Mouse (Mus musculus): ENCODE data around the gene Bcl2l1. TPM values are rescaled to one million over a fixed set of nuclear protein-coding genes. Genes with fewer than 3 reads are reported as not detected.
A peak's percentile ranks its signal among the peaks of the same experiment; 100 is the strongest.

The Bcl2l1 gene
- polyA plus RNA-seq, 1 experiment from 2014 or later = 75.7 TPM

- Histone ChIP-seq H3K9ac (no peak overlapping the region), H3K27me3 (replicated peaks) (no peaks in the 10 kb centered on the region), H3K4me2 (no peak overlapping the region), H3K4me1 (peaks cover 23% of the 10 kb centered on the region), H3K4me3 (replicated peaks) (no peak overlapping the region), H3K27ac (no peak overlapping the region), H3K36me3 (peaks cover 20% of the 10 kb centered on the region; the same call in 1 of the 2 replicates), H3K9me3 (no peaks in the 10 kb centered on the region)
- ATAC-seq (ENCODE audit: insufficient read depth, low FRiP score, low read depth) = no peak
- WGBS = 90% methylated on average over 3 of the region's 3 CpGs
These were observed 50.4 kb downstream of the Bcl2l1 start for GRCm38 (mm10) chr2:152781031-152781711.

DNA sequence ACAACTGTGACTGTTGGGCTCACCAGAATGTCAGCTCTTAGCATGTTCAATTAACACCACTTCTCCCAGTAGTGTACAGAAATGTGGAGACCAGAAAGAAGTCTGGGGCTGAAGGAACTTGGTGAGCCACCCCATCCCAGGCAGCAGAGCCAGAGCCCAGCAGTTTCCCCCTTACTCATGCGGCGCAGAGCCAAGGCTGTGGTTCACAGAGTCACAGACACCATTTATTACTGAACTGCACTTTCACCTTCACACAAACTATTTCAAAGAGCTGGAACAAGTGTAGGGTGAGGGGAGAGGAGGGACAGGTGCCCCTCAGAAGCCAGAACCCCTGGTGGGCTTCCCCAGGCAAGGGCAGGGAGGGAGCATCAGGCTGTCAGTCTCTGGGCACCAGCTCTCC, 51.1 kb downstream of the Bcl2l1 start:
- WGBS = 80% methylated on average over 2 of the region's 2 CpGs
- ATAC-seq (ENCODE audit: insufficient read depth, low FRiP score, low read depth) = no peak
- H3K4me1 ChIP-seq = peaks cover 16% of the 10 kb centered on the region; the same call in 1 of the 2 replicates
- no peak overlapping the region for H3K4me3 ChIP-seq (replicated peaks)
- no peaks in the 10 kb centered on the region for H3K27me3 ChIP-seq (replicated peaks)
- no peak overlapping the region for H3K4me2 ChIP-seq
- H3K27ac ChIP-seq = no peak overlapping the region
- H3K9me3 ChIP-seq = no peaks in the 10 kb centered on the region
- H3K9ac ChIP-seq = no peak overlapping the region
- H3K36me3 ChIP-seq = peaks cover 20% of the 10 kb centered on the region; the same call in 1 of the 2 replicates

DNA sequence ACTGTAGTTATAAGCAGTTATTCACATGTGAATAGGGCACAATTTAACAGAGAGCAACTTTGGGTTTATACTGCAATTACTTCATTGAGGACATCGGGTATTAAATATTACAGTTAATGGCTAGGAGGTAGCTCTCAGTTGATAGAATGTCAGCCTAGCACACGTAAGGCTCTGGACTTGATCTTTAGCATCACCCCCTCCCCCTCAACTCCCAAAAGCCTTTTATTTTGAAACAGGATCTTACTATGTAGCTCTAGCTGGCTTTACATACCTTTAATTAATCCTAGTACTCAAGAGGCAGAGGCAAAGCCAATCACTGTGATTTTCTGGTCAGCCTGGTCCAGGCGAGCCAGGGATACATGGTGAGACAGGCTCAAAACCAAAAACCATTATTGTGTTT, 54.4 kb downstream of the Bcl2l1 start:
- Histone ChIP-seq H3K36me3 (peaks cover 19% of the 10 kb centered on the region; the same call in 1 of the 2 replicates), H3K27me3 (replicated peaks) (no peaks in the 10 kb centered on the region), H3K9ac (no peak overlapping the region), H3K27ac (no peak overlapping the region), H3K4me1 (peaks cover 6% of the 10 kb centered on the region; the same call in 1 of the 2 replicates), H3K4me3 (replicated peaks) (no peak overlapping the region), H3K4me2 (no peak overlapping the region), H3K9me3 (no peaks in the 10 kb centered on the region)
- ATAC-seq (ENCODE audit: insufficient read depth, low FRiP score, low read depth) = no peak
- WGBS = 87% methylated on average over 3 of the region's 3 CpGs

DNA sequence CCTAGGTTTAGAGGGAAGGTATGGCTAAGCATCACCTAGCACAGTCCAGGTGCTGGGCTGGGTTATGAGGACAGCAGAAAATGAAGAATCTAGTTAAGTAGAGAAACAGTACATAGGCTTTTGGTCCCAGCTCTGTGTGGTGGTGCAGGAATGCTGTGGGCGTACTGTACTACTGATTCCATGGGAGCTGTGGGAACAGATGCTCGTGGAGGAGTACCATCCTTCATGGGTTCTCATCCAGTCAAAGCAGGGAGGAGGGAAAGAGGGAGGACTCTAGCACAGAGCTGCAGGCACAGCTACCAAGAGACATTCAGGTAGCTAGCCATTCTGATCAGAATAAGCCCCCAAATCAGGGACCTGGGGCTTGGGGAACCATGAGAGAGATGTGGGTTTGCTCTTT, 55.1 kb downstream of the Bcl2l1 start:
- H3K9ac ChIP-seq = no peak overlapping the region
- no peak overlapping the region for H3K27ac ChIP-seq
- peaks cover 5% of the 10 kb centered on the region; the same call in 1 of the 2 replicates for H3K4me1 ChIP-seq
- peaks cover 14% of the 10 kb centered on the region; the same call in 1 of the 2 replicates for H3K36me3 ChIP-seq
- H3K9me3 ChIP-seq = no peaks in the 10 kb centered on the region
- no peak for ATAC-seq (ENCODE audit: insufficient read depth, low FRiP score, low read depth)
- H3K4me2 ChIP-seq = no peak overlapping the region
- H3K4me3 ChIP-seq (replicated peaks) = no peak overlapping the region
- H3K27me3 ChIP-seq (replicated peaks) = no peaks in the 10 kb centered on the region
- 80% methylated on average over 2 of the region's 2 CpGs for whole genome bisulfite sequencing

DNA sequence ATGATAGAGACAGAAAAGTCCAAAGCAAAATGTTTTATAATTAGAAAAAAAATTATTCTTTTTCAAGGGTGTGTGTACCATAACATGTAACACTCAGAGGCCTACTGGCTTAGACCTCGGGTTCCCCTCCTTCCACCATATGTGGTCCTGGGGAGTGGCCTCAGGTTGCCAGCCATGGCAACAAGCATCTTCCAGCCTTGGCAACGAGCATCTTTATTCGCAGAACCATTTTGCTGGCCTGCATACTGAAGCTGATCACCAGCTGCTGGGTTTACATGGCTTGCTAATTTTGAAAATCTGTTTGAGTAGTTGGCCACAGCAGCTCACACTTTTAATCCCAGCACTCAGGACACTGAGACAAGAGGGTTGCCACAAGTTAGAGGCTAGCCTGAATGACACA, 55.5 kb downstream of the Bcl2l1 start:
- Histone ChIP-seq H3K9ac (no peak overlapping the region), H3K36me3 (peaks cover 11% of the 10 kb centered on the region; the same call in 1 of the 2 replicates), H3K27ac (no peak overlapping the region), H3K27me3 (replicated peaks) (no peaks in the 10 kb centered on the region), H3K9me3 (no peaks in the 10 kb centered on the region), H3K4me1 (peaks cover 1% of the 10 kb centered on the region; the same call in 1 of the 2 replicates), H3K4me3 (replicated peaks) (no peak overlapping the region), H3K4me2 (no peak overlapping the region)
- ATAC-seq (ENCODE audit: insufficient read depth, low FRiP score, low read depth) = no peak
- 87% methylated on average over 3 of the region's 3 CpGs for WGBS

GRCm38 (mm10) chr2:152775357-152775756, 56.2 kb downstream of the Bcl2l1 start:
- Histone ChIP-seq H3K9ac (no peak overlapping the region), H3K4me1 (no peaks in the 10 kb centered on the region), H3K27ac (no peak overlapping the region), H3K27me3 (replicated peaks) (no peaks in the 10 kb centered on the region), H3K4me2 (no peak overlapping the region), H3K9me3 (no peaks in the 10 kb centered on the region), H3K4me3 (replicated peaks) (no peak overlapping the region), H3K36me3 (peaks cover 5% of the 10 kb centered on the region; the same call in 1 of the 2 replicates)
- no peak for ATAC-seq (ENCODE audit: insufficient read depth, low FRiP score, low read depth)
- WGBS = 71% methylated on average over 4 of the region's 4 CpGs

DNA sequence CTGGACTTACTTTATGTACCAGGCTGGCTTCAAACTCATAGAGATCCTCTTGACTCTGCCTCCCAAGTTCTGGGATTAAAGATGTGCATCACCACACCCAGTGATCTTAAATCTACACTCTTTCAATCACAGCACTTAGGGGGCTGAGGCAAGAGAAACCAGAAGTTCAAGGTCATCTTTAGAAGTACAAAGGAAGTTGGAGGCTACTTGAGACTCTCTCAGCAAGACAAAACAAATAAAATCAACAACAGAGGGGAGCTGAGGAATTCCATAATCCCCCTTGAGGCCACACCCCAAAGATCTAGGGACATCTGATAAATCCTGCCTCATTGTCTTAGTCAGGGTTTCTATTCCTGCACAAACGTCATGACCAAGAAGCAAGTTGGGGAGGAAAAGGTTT, 59.3 kb downstream of the Bcl2l1 start:
- no peaks in the 10 kb centered on the region for H3K36me3 ChIP-seq
- H3K9ac ChIP-seq = no peak overlapping the region
- H3K27ac ChIP-seq = no peak overlapping the region
- no peaks in the 10 kb centered on the region for H3K9me3 ChIP-seq
- H3K4me2 ChIP-seq = no peak overlapping the region
- no peaks in the 10 kb centered on the region for H3K4me1 ChIP-seq
- 33% methylated on average over 1 of the region's 1 CpGs for WGBS
- no peaks in the 10 kb centered on the region for H3K27me3 ChIP-seq (replicated peaks)
- no peak for ATAC-seq (ENCODE audit: insufficient read depth, low FRiP score, low read depth)
- no peak overlapping the region for H3K4me3 ChIP-seq (replicated peaks)

DNA sequence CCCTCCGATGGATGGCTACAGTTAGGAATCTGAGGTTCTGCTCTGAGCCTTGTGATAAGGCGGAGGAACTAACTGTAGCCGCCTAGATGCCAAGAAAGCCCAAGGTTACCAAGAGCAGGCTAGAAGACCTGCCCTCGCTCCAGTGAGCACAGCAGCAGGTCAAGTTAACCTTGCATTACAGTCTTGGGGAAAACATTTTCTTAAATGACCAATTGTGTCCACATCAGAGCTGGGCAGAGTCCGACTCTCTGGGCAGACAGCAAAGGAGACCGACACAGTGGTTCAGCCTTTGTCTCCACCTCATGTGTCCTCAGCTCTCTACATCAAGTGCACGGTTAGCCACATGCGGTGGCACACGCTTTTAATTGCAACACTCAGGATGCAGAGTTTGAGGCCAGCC, 60.0 kb downstream of the Bcl2l1 start:
- H3K4me1 ChIP-seq = peaks cover 6% of the 10 kb centered on the region; the same call in 1 of the 2 replicates
- no peak overlapping the region for H3K9ac ChIP-seq
- H3K27me3 ChIP-seq (replicated peaks) = no peaks in the 10 kb centered on the region
- no peaks in the 10 kb centered on the region for H3K36me3 ChIP-seq
- no peak overlapping the region for H3K4me2 ChIP-seq
- no peak; the same call in 1 of the 2 replicates for ATAC-seq (ENCODE audit: insufficient read depth, low FRiP score, low read depth)
- WGBS = 86% methylated on average over 9 of the region's 9 CpGs
- H3K4me3 ChIP-seq (replicated peaks) = no peak overlapping the region
- no peak overlapping the region for H3K27ac ChIP-seq
- H3K9me3 ChIP-seq = no peaks in the 10 kb centered on the region

- Histone ChIP-seq H3K36me3 (no peaks in the 10 kb centered on the region), H3K27ac (no peak overlapping the region), H3K4me2 (no peak overlapping the region), H3K4me3 (replicated peaks) (no peak overlapping the region), H3K4me1 (peaks cover 11% of the 10 kb centered on the region), H3K27me3 (replicated peaks) (no peaks in the 10 kb centered on the region), H3K9me3 (no peaks in the 10 kb centered on the region), H3K9ac (no peak overlapping the region)
- ATAC-seq (ENCODE audit: insufficient read depth, low FRiP score, low read depth) = peak; percentile 37; the same call in 1 of the 2 replicates
- WGBS = 70% methylated on average over 7 of the region's 7 CpGs
These were observed 61.9 kb downstream of the Bcl2l1 start for GRCm38 (mm10) chr2:152769677-152770076.

DNA sequence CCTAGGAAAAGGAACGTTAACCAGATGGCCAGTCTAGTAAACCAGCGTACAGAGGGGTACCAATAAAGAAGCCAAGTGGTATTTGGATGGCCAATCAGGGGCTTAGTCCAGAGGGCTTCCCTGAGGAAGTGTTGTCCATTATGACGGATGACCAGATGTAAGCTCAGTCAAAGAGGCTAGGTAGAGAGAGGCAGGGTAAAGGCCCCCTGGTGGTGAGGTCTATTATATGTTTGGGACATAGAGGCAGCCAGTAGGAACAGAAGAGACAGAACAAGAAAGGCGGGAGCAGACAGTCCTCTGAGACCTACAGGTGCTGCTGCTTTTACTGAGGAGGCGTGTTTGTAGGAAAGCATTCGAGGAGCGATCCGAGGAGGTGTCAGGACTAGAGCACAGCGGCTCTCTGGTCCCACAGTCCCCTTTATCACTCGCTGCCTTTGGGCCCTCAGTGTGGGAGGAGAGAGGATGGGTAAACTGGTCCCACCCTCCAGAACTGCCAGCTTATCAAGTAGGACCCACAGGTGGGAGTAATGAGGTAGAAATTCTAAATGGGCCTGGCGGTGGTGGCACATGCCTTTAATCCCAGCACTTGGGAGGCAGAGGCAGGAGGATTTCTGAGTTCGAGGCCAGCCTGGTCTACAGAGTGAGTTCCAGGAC, 63.8 kb downstream of the Bcl2l1 start:
- Histone ChIP-seq H3K27ac (no peak overlapping the region), H3K9ac (no peak overlapping the region), H3K4me1 (peaks cover 22% of the 10 kb centered on the region), H3K27me3 (replicated peaks) (no peaks in the 10 kb centered on the region), H3K9me3 (no peaks in the 10 kb centered on the region), H3K4me3 (replicated peaks) (no peak overlapping the region), H3K4me2 (no peak overlapping the region), H3K36me3 (no peaks in the 10 kb centered on the region)
- ATAC-seq (ENCODE audit: insufficient read depth, low FRiP score, low read depth) = no peak
- 52% methylated on average over 12 of the region's 12 CpGs for WGBS

DNA sequence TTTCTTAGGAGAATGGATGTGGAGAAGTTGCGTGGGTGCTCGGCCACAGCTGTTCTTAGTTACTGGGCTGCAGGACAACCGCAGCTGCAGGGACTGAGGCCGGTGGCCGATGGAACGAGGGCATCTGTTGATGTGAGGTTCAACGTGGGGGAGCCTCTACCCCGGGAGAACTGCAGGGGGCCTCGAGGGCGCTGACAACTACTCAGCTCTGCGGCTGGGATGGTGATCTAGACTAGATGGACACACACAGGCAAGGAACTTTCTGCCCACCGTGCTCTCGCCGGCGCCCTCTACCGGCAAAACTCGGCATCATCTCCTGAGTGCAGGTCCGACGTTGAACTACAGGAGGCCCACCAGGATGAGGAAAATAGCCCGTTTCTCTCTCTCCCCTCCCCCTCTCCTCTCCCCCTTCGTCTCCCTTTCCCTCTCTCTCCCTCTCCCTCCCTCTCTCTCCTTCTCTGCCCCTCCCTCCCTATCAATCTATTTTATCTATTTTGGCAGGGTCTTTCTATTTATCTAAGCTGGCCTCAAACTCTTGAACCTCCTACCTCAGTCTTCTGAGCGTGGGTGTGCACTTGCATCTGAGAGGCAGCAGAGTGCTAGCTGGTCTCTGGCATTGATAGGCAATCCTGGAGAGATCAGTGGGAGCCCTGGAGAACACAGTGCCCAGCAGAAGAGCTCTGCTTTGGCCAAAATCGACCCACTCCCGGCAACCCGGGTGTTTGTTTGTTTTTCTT, 65.0 kb downstream of the Bcl2l1 start:
- no peaks in the 10 kb centered on the region for H3K9me3 ChIP-seq
- H3K27me3 ChIP-seq (replicated peaks) = no peaks in the 10 kb centered on the region
- peak overlapping the region; percentile 37 for H3K4me2 ChIP-seq
- peaks cover 22% of the 10 kb centered on the region for H3K4me1 ChIP-seq
- ATAC-seq (ENCODE audit: insufficient read depth, low FRiP score, low read depth) = peak; percentile 32; the same call in 1 of the 2 replicates
- H3K9ac ChIP-seq = no peak overlapping the region
- 15% methylated on average over 25 of the region's 25 CpGs for WGBS
- no peaks in the 10 kb centered on the region for H3K36me3 ChIP-seq
- H3K4me3 ChIP-seq (replicated peaks) = no peak overlapping the region; the same call in 1 of the 2 replicates
- H3K27ac ChIP-seq = no peak overlapping the region
